Mouse (Mus musculus) ES-Bruce4 (cell line): Measurements from ENCODE around the gene Agt.

Source experiments
- CTCF ChIP-seq: IDR thresholded peaks from one replicate; pipeline ENCODE4 v1.8.1; 2011; ENCODE audit warnings: low read depth, low read length
- EP300 ChIP-seq: IDR thresholded peaks from 2 replicates; pipeline ENCODE4 v1.6.1; 2011; ENCODE audit warnings: low read depth, low read length; ENCODE audit not compliant: insufficient read depth
- POLR2A ChIP-seq: IDR thresholded peaks from one replicate; pipeline ENCODE4 v1.8.1; 2011; ENCODE audit warnings: low read length; ENCODE audit not compliant: insufficient read depth

GRCm38 (mm10) chr8:124585718-124586425, 16.4 kb upstream of the Agt start:
- no peak for TF ChIP-seq CTCF
- no peak for TF ChIP-seq POLR2A
- no peak for TF ChIP-seq EP300
